Mouse (Mus musculus) megakaryocyte progenitor cell, adult 5-6 weeks (primary cell): ENCODE measurements around the gene Wdr83os. TPM values are rescaled to one million over a fixed set of nuclear protein-coding genes. Genes with fewer than 3 reads are reported as not detected.
"Not testable (repeated sequence)": the region's sequence is repeated elsewhere in the genome, so short reads cannot be mapped to it uniquely, and the experiment has no call there.

ENCODE experiments used
- ATAC-seq: replicated peaks from 2 replicates; pipeline ENCODE4 v1.8.0; 2016; ENCODE audit warnings: mild to moderate bottlenecking, moderate TSS enrichment, inconsistent platforms; ENCODE audit not compliant: poor library complexity
- total RNA-seq, 2 experiments: library from RNA; stranded (forward) in 1 of 2; stranded (reverse) in 1 of 2; fragments of 157-497, 149-512 nt in 1 of 2; fragments of 200-1000 nt in 1 of 2; gene quantifications; 2 replicates each; pipeline versions ENCODE4 v1.2.3 to v1.2.4; 2015 to 2017

Gene Wdr83os
- total RNA-seq, 2 experiments from 2014 or later: 41.4 to 193 TPM

- no peak for ATAC-seq
These were observed 36.4 kb downstream of the Wdr83os start for GRCm38 (mm10) chr8:85116984-85117383.

GRCm38 (mm10) chr8:85119052-85119981, 38.8 kb downstream of the Wdr83os start:
- no peak; the same call in 1 of the 2 replicates for ATAC-seq

DNA sequence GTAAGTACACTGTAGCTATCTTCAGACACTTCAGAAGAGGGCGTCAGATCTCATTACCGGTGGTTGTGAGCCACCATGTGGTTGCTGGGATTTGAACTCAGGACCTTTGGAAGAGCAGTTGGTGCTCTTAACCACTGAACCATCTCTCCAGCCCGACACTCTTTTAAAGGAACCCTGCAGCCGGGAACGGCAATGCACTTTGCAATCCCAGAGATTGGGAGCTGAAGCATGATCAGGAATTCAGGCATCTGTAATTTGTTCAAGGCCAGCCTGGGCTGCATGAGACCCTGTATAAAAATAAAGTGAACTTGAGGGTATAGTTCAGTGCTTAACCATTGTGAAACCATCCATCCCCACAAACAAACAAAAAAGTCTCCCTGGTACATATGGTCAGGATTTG, 39.7 kb downstream of the Wdr83os start:
- ATAC-seq: not testable (repeated sequence)

DNA sequence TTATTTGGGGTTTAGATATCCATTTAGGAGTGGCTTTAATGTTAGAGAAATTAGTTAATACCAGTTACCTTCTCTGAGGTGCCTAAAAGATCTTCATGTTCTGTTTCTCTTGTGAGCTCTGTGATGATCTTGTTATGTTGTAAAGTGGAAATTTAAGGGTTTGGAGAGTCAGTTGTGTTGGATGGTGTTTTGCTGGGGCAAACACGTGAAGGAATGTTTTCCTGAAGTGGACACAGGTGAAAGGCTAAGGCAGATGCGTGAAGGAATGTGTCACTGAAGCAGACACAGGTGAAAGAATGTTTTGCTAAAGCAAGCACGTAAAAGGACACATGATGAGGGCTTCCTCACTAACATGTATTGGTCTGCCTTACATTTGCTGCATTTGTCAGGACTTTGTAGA, 42.5 kb downstream of the Wdr83os start, which contains the start of gene Zfp791:
Zfp791 (minus strand) TSS at position 101 of the 400 bp plus-strand sequence.
- ATAC-seq: no peak

DNA sequence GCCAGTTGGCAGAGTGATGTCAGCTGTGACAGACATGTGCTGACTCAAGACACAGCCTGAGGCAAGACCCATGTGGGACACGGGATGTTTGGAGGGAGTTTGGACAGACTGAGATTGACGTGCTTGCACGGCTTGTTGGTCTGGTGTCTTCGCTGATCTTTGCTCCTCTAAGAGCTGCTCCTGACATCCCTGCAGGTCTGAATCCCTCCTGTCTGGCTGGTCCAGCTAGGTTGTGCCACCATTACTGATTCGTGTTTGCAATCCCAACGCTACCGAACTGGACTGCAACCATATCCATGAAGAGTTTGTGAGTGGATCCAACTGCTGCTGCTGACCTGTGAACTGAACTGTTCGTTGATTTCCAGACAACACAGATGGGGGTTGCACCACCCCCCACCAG, 43.2 kb downstream of the Wdr83os start:
- no peak for ATAC-seq

Other genes with a start within 250 kb of the Wdr83os start
- 21.4 and 21.9 TPM in 2 replicates for gene Gadd45gip1, start 249.2 kb upstream of the Wdr83os start, total RNA-seq (2015)
- 51.2 and 57.4 TPM in 2 replicates for gene Gadd45gip1, start 249.2 kb upstream of the Wdr83os start, total RNA-seq (2017)
- 30.2 and 34.4 TPM in 2 replicates for gene Rad23a, start 240.1 kb upstream of the Wdr83os start, total RNA-seq (2015)
- gene Rad23a, start 240.1 kb upstream of the Wdr83os start, total RNA-seq (2017): 26.2 and 26.3 TPM in 2 replicates
- gene Calr, start 233.8 kb upstream of the Wdr83os start, total RNA-seq (2015): 1,060 and 1,133 TPM in 2 replicates
- gene Calr, start 233.8 kb upstream of the Wdr83os start, total RNA-seq (2017): 4,756 and 5,574 TPM in 2 replicates
- 33.3 and 51.2 TPM in 2 replicates for gene Farsa, start 223.8 kb upstream of the Wdr83os start, total RNA-seq (2015)
- gene Farsa, start 223.8 kb upstream of the Wdr83os start, total RNA-seq (2017): 173 and 193 TPM in 2 replicates
- gene Syce2, start 208.6 kb upstream of the Wdr83os start, total RNA-seq (2015): 248 and 250 TPM in 2 replicates
- gene Syce2, start 208.6 kb upstream of the Wdr83os start, total RNA-seq (2017): 130 and 139 TPM in 2 replicates
- gene Gcdh, start 186.8 kb upstream of the Wdr83os start, total RNA-seq (2015): 17.4 and 19.0 TPM in 2 replicates
- 27.8 TPM in 2 replicates for gene Gcdh, start 186.8 kb upstream of the Wdr83os start, total RNA-seq (2017)
- 12.3 and 22.4 TPM in 2 replicates for gene Klf1, start 178.8 kb upstream of the Wdr83os start, total RNA-seq (2015)
- gene Klf1, start 178.8 kb upstream of the Wdr83os start, total RNA-seq (2017): 14.0 and 30.8 TPM in 2 replicates
- 16.8 and 23.7 TPM in 2 replicates for gene Dnase2a, start 172.2 kb upstream of the Wdr83os start, total RNA-seq (2015)
- 52.7 and 73.5 TPM in 2 replicates for gene Dnase2a, start 172.2 kb upstream of the Wdr83os start, total RNA-seq (2017)
- gene Mast1, start 143.4 kb upstream of the Wdr83os start, total RNA-seq (2015): not detected in 2 replicates
- gene Mast1, start 143.4 kb upstream of the Wdr83os start, total RNA-seq (2017): 0.03 TPM in 1 of 2 replicates, not detected in the other
- gene Rtbdn, start 133.7 kb upstream of the Wdr83os start, total RNA-seq (2015): not detected in 2 replicates
- not detected in 2 replicates for gene Rtbdn, start 133.7 kb upstream of the Wdr83os start, total RNA-seq (2017)
- gene Gm49661, start 111.3 kb upstream of the Wdr83os start, total RNA-seq (2015): not detected in 2 replicates
- not detected in 2 replicates for gene Gm49661, start 111.3 kb upstream of the Wdr83os start, total RNA-seq (2017)
- gene Prdx2, start 111.2 kb upstream of the Wdr83os start, total RNA-seq (2015): 266 and 310 TPM in 2 replicates
- gene Prdx2, start 111.2 kb upstream of the Wdr83os start, total RNA-seq (2017): 340 and 388 TPM in 2 replicates
- 136 and 178 TPM in 2 replicates for gene Rnaseh2a, start 111.0 kb upstream of the Wdr83os start, total RNA-seq (2015)
- 109 and 162 TPM in 2 replicates for gene Rnaseh2a, start 111.0 kb upstream of the Wdr83os start, total RNA-seq (2017)
- gene Junb, start 102.0 kb upstream of the Wdr83os start, total RNA-seq (2015): 14.7 and 26.1 TPM in 2 replicates
- gene Junb, start 102.0 kb upstream of the Wdr83os start, total RNA-seq (2017): 38.9 and 57.5 TPM in 2 replicates
- 1.9 and 3.8 TPM in 2 replicates for gene Hook2, start 90.1 kb upstream of the Wdr83os start, total RNA-seq (2015)
- 7.2 and 8.5 TPM in 2 replicates for gene Hook2, start 90.1 kb upstream of the Wdr83os start, total RNA-seq (2017)
- not detected in 2 replicates for gene Best2, start 66.2 kb upstream of the Wdr83os start, total RNA-seq (2015)
- gene Best2, start 66.2 kb upstream of the Wdr83os start, total RNA-seq (2017): not detected in 2 replicates
- gene Asna1, start 55.5 kb upstream of the Wdr83os start, total RNA-seq (2015): 68.4 and 69.0 TPM in 2 replicates
- gene Asna1, start 55.5 kb upstream of the Wdr83os start, total RNA-seq (2017): 78.2 and 83.7 TPM in 2 replicates
- gene Trir, start 53.9 kb upstream of the Wdr83os start, total RNA-seq (2015): 132 and 138 TPM in 2 replicates
- 212 and 224 TPM in 2 replicates for gene Trir, start 53.9 kb upstream of the Wdr83os start, total RNA-seq (2017)
- 16.2 and 16.7 TPM in 2 replicates for gene Tnpo2, start 43.8 kb upstream of the Wdr83os start, total RNA-seq (2015)
- gene Tnpo2, start 43.8 kb upstream of the Wdr83os start, total RNA-seq (2017): 20.4 and 22.0 TPM in 2 replicates
- gene Fbxw9, start 20.7 kb upstream of the Wdr83os start, total RNA-seq (2015): 4.4 and 4.9 TPM in 2 replicates
- 3.2 and 3.5 TPM in 2 replicates for gene Fbxw9, start 20.7 kb upstream of the Wdr83os start, total RNA-seq (2017)
- gene Gm5741, start 12.8 kb upstream of the Wdr83os start, total RNA-seq (2015): not detected in 2 replicates
- gene Gm5741, start 12.8 kb upstream of the Wdr83os start, total RNA-seq (2017): not detected in 2 replicates
- 60.4 and 69.7 TPM in 2 replicates for gene Dhps, start 9.0 kb upstream of the Wdr83os start, total RNA-seq (2015)
- gene Dhps, start 9.0 kb upstream of the Wdr83os start, total RNA-seq (2017): 24.6 and 24.7 TPM in 2 replicates
- gene Wdr83, start 566 bp downstream of the Wdr83os start, total RNA-seq (2015): 33.1 and 44.3 TPM in 2 replicates
- gene Wdr83, start 566 bp downstream of the Wdr83os start, total RNA-seq (2017): 23.5 and 33.7 TPM in 2 replicates
- gene Man2b1, start 2.5 kb downstream of the Wdr83os start, total RNA-seq (2015): 86.9 and 95.2 TPM in 2 replicates
- 60.2 and 69.6 TPM in 2 replicates for gene Man2b1, start 2.5 kb downstream of the Wdr83os start, total RNA-seq (2017)
- gene Zfp791, start 42.4 kb downstream of the Wdr83os start, total RNA-seq (2015): not detected in 2 replicates
- not detected in 2 replicates for gene Zfp791, start 42.4 kb downstream of the Wdr83os start, total RNA-seq (2017)
- gene Cks1brt, start 71.2 kb downstream of the Wdr83os start, total RNA-seq (2015): not detected in 2 replicates
- 0.08 TPM in 1 of 2 replicates, not detected in the other for gene Cks1brt, start 71.2 kb downstream of the Wdr83os start, total RNA-seq (2017)
- gene Olfr371, start 145.2 kb downstream of the Wdr83os start, total RNA-seq (2015): not detected in 2 replicates
- gene Olfr371, start 145.2 kb downstream of the Wdr83os start, total RNA-seq (2017): not detected in 2 replicates
- 98.8 and 124 TPM in 2 replicates for gene Orc6, start 218.9 kb downstream of the Wdr83os start, total RNA-seq (2015)
- 91.7 and 102 TPM in 2 replicates for gene Orc6, start 218.9 kb downstream of the Wdr83os start, total RNA-seq (2017)
- 140 and 146 TPM in 2 replicates for gene Vps35, start 219.1 kb downstream of the Wdr83os start, total RNA-seq (2015)
- gene Vps35, start 219.1 kb downstream of the Wdr83os start, total RNA-seq (2017): 123 and 137 TPM in 2 replicates